Mouse (Mus musculus): Measurements from ENCODE around the gene Upb1.
"Not testable (repeated sequence)": the region's sequence is repeated elsewhere in the genome, so short reads cannot be mapped to it uniquely, and the experiment has no call there.

Upb1 gene

DNA sequence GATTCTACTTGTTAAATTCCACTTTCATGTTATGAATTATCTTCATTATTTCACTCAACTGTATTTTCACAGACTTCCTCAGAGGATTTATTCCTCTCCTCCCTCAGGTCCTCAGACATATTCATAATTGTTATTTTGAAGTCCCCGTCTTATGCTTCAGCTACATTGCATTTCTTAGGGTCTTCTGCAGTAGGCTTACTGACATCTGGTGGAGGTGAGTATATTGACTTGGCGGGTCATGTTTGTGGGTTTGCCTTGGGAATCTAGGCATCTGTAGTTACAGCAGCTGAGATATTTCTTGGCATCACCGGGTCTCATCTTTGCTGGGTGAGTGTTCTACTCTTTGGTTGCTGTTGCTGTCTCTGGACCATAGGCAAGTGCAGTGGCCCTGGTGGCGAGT, at the start of gene Upb1:
Gene Upb1, plus strand, starts transcription at position 158 of the 400 bp plus-strand sequence.
- DNase-seq (ENCODE audit: low spot score in 2 of 2): no peak

GRCm38 (mm10) chr10:75352541-75352940, 48.4 kb upstream of the Upb1 start:
- DNase-seq (ENCODE audit: low spot score in 2 of 2): no peak

DNA sequence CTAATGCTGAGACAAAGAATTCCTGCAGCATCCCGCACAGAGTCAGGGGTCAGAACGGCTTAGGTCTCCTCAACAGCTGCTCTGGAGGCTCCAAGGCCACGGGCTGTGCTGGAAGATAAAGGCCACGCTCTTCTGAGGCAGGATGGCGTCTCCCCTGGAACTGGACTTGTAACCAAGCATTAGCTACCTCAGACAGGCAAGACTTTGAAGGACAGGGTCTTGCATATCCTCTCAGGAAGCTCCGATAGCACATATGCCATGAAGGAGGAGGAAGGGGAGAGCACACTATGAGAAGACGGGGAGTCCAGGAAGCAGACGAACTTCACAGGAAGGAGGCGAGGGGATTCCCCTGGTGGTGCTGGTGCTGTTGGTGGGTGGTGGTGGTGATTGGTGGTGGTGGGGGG, 47.1 kb upstream of the Upb1 start:
- DNase-seq (ENCODE audit: low spot score in 2 of 2): not testable (repeated sequence)

DNA sequence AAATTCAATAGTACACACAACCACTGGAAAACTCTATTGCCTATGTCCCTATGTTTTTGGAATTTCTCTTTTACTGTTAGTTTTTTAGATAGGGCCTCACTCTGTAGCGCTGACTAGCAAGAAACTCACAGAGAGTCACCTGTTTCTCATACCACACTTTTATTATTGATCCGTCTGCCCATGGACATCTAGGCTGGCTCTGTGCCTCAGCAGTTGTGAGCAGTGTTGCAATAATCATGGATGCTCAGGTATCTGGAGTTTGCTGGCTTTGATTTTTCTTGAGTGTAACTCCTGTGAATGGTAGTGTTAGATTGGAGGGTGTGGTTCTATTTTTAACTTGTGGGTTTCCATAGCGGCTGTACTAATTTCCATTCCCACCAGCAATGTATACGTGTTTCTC, 45.6 kb upstream of the Upb1 start:
- DNase-seq (ENCODE audit: low spot score in 2 of 2): no peak

DNA sequence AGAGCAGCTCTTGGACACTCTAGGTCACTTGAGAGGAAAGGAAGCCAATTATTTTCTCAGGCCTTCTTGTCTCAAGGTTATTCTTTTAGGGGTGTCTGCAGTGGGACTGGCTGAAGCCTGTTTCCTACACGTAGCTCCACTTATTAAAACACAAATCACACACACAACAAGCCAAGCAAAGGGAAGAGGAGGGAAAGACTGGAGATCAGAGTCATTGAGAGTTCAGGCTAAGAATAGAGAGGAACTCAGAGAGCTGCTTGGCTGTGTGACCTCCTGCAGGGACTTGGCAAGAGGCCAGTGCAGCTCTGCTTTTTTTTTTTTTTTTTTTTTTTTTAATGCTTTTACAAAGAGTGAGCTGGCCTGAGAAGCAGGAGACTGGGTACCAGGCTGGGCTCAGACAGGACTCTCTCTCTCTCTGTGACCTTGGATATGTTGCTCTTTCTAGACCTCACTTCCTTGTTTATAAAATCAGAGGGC, 36.7 kb upstream of the Upb1 start:
- peak; percentile 7 to 19 for DNase-seq (ENCODE audit: low spot score in 2 of 2)

- DNase-seq (ENCODE audit: low spot score in 2 of 2): no peak
Measured at GRCm38 (mm10) chr10:75364796-75365195, 36.1 kb upstream of the Upb1 start.

- DNase-seq (ENCODE audit: low spot score in 2 of 2): no peak
Measured at GRCm38 (mm10) chr10:75365231-75365633, 35.7 kb upstream of the Upb1 start.

DNA sequence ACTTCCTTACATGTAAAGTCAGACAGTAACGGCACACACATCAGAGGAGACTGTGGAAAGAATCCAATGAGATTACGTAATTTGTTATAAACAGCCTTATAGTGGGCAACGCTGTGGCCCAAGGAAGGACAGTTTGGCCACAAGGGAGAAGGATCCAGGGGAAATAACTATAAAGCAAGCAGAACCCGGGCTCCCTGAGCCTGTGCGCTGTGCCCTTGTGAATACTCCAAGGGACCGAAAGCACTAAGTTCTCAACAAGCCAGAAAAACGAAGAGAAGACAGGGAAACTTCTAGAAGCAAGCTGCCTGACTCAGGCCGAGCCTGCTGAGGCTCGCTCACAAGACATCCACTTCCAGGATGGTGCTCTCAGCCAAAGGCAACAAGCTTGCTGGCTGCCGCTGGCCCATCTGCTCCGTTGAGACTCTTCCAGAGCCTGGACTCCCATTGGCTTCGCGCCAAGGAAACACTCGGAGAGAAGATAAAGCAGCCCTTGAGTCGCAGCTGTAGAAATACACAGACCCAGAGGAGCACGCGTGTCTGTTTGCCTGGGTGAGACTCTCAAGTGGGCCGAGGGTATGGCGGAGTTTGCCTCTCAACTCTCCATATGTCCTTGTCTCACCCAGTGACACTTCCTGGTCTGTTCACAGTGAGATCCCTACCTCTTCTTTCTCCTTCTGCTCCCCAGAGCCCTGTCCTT, 27.1 kb upstream of the Upb1 start:
- DNase-seq (ENCODE audit: low spot score in 2 of 2): peak in 1 of 2 experiments; percentile 23

DNA sequence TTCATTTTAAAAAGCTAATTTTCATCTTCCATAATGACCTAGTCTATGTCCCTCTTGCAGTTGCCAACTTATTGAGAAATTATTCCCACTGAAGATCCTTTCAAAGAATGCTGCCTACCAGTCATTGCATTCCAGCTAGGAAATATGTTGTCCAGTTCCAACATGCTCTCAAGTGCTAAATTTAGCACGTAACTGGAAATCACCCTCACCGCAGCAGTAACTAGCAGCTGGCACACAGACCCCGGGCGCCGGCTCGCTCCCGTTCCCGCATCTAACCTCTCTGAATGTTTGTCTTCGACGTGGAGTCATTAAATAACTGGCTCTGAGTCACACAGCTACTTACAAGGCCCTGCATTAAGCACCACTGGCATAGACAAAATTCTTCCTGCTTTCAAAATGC, 22.2 kb upstream of the Upb1 start:
- no peak for DNase-seq (ENCODE audit: low spot score in 2 of 2)

- DNase-seq (ENCODE audit: low spot score in 2 of 2): no peak
Measured at GRCm38 (mm10) chr10:75390156-75390555, 10.8 kb upstream of the Upb1 start.

DNA sequence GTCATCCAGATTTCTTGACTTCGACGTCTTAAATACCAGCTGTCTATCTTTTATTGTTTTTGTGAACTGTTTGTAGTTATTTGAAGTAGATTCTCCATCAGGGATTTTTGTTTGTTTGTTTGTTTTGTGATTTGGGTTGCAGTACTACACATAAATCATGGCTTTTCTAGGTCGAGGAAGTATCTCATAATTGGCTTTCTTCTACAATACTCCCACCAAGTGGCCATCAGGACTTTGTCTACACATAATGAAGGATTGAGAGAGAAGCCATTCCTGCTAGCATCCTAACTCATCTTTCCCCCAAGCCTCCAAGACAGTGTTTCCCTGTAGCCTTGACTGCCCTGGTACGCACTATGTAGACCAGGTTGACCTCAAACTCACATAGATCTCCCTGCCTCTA, 10.1 kb upstream of the Upb1 start:
- no peak for DNase-seq (ENCODE audit: low spot score in 2 of 2)

DNA sequence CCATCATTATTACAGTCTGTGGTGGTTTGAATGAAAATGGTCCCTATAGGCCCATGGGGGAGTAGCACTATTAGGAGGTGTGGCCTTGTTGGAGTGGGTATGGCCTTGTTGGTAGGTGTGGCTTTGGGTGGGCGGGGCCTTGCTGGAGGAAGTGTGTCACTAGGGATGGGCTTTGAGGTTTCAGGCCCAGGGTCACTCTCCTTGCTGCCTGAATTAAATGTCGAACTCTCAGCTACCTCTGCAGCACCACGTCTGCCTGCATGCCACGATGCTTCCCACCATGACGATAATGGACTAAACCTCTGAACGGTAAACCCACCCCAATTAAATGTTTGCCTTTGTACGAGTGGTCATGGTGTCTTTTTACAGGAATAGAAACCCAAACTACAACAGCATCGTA, 6.1 kb upstream of the Upb1 start:
- DNase-seq (ENCODE audit: low spot score in 2 of 2): no peak

GRCm38 (mm10) chr10:75396966-75397365, 3.9 kb upstream of the Upb1 start:
- DNase-seq (ENCODE audit: low spot score in 2 of 2): peak; percentile 16

GRCm38 (mm10) chr10:75405916-75406315, 5.0 kb downstream of the Upb1 start:
- no peak for DNase-seq (ENCODE audit: low spot score in 2 of 2)

GRCm38 (mm10) chr10:75406755-75407154, 5.8 kb downstream of the Upb1 start:
- no peak for DNase-seq (ENCODE audit: low spot score in 2 of 2)

GRCm38 (mm10) chr10:75407741-75408140, 6.8 kb downstream of the Upb1 start:
- DNase-seq (ENCODE audit: low spot score in 2 of 2): no peak

DNA sequence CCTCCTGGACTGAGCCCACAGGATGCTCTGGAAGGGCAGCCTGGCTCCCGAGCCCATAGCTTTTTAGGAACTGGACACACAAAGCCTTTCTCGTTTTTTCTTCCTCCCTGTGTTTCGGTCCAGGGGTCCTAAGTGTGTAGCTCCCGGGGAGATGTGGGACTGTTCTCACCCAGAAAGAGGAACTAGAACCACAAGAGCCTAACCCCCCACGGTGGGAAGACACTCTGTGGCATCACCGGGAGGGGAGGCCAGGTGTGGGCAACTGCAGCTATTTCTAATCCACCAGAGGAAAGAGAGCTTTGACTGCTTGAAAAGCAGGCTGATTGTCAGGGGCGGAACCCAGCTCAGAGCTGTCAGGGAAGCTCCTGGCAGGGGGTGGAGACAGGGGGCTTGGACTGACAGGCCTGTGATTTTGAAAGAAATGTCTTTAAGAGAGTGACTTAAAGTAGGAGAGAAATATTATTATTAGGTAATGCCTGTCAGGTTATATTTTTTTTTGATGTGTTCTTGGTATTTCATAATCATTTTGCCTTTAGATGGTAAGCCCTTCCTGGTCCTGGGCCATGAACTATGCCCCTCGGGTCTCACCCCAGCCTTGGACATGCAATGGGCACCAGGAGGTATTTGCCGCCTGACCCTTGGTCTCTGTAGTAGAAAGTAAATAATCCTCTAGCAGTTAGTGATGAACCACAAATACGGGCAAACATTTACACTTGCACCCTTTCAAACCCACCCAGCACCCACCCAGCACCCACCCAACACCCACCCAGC, 10.6 kb downstream of the Upb1 start:
- not testable (repeated sequence) for DNase-seq (ENCODE audit: low spot score in 2 of 2)

- no peak for DNase-seq (ENCODE audit: low spot score in 2 of 2)
Measured at GRCm38 (mm10) chr10:75412114-75413103, 11.5 kb downstream of the Upb1 start.

DNA sequence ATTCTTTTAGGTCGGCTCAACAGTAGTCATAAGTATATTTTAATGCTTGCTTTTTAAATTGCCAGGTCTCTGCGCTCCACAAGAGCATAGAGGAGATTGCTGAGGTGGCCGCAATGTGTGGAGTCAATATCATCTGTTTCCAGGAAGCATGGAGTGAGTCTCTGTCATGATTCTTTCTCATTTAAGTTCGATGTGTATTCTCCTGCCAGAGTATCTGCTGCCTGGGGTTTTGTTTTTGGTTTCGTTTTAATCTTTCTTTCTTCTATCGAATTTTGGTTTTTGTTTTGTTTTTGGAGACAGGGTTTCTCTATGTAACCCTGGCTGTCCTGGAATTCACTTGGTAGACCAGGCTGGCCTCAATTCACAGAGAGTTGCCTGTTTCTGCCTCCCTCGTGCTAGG, 14.0 kb downstream of the Upb1 start:
- no peak for DNase-seq (ENCODE audit: low spot score in 2 of 2)

- DNase-seq (ENCODE audit: low spot score in 2 of 2): no peak
Measured at GRCm38 (mm10) chr10:75417363-75418042, 16.6 kb downstream of the Upb1 start.

DNA sequence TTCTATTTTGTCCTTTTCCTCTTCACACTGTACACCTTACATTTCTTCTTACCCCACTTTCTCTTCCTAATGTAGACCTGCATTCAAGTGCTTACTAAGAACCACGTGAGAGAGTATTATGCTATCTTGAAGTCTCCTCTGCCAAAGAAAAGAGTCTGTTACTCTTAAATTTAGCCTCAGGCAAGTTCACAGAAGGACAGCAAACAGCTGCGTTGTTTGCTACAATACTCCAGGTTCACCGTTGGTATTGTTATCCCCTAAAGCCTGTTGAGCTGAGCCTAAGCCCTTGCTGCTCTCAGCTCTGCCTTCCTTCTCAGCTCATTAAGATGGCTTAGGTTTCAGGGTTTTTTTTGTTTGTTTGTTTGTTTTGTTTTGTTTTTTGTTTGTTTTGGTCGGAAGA, 17.8 kb downstream of the Upb1 start:
- DNase-seq (ENCODE audit: low spot score in 2 of 2): no peak

Data from frontal cortex, postnatal 10 days (tissue).